Mouse (Mus musculus) right cerebral cortex, postnatal 14 days (tissue): Measurements from ENCODE around the gene Eef2k.
"Not testable (repeated sequence)": the region's sequence is repeated elsewhere in the genome, so short reads cannot be mapped to it uniquely, and the experiment has no call there.

Source experiments
- DNase-seq: peaks from one replicate; pipeline ENCODE4 v3.0.0; 2022

Gene Eef2k

DNA sequence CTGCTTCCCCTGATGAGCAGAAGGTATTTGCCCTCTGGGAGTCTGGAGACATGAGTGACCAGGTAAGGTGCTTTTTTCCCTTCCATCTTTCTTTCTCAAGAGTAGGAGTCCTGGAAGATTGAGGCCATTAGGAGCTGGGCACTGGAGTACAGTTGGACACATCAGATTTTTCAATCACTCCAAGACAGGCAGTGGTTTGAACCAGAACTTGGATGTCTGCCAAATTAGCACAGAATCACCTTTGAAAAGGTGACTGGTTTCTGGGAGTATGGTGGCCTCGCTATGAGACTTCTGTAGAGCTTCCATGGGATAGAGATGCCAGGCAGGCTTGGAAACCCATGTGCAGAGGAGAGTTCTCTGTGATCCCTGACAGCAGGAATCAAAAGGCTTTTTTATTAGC, 99.9 kb downstream of the Eef2k start:
- no peak for DNase-seq

DNA sequence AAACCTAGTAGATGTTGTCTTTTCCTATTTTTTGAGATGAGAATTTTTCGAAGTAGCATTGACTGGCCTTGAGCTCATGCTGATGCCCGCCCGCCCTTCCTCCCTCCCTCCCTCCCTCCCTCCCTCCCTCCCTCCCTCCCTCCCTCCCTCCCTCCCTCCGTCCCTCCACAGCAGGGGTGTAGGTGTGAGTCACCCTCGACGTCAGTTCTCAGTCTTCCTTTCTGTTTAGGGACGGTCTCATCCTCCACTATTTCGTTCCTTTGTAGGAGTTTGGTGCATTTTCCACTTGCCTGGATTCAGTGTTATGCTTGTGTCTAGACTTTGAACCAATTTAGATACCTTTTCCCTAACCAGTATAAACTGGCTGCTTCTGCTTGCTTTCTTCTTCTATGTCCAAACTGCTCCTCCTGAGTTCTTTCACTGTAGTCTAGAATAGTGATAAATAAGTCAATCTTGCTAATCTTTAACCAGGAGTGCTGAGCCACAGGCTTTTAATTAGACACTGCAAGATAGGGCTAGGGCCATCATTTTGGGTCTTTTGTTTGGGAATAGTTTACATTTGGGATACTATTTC, 101.4 kb downstream of the Eef2k start:
- no peak for DNase-seq

DNA sequence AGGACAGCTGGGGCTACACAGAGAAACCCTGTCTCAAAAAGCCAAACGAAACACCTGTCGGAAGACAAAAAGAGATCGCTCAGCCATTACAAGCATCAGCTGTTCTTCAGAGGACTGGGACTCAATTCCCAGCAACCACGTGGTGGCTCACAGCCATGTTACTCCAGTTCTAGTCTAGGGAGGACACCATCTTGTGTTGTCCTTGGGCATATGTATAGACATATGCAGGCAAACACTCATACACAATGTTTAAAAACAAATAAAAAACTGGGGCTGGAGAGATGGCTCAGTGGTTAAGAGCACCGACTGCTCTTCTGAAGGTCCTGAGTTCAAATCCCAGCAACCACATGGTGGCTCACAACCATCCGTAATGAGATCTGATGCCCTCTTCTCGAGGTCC, 111.0 kb downstream of the Eef2k start:
- not testable (repeated sequence) for DNase-seq
